Mouse (Mus musculus) myocyte (in vitro differentiated cells): ENCODE measurements at regions not wholly inside any gene's neighbourhood (a gene's known extent, or its start where the extent isn't known, plus 50 kb on each side); places are given as distances from the start of the nearest gene placed in this dataset.

Experiments used
- MAX ChIP-seq: IDR thresholded peaks from one replicate; pipeline ENCODE4 v1.6.1; 2011; ENCODE audit warnings: low read depth, mild to moderate bottlenecking, control low read depth
- POLR2AphosphoS2 ChIP-seq: IDR thresholded peaks from one replicate; pipeline ENCODE4 v1.6.1; 2011; ENCODE audit warnings: low read depth, control low read depth; ENCODE audit not compliant: insufficient read length

DNA sequence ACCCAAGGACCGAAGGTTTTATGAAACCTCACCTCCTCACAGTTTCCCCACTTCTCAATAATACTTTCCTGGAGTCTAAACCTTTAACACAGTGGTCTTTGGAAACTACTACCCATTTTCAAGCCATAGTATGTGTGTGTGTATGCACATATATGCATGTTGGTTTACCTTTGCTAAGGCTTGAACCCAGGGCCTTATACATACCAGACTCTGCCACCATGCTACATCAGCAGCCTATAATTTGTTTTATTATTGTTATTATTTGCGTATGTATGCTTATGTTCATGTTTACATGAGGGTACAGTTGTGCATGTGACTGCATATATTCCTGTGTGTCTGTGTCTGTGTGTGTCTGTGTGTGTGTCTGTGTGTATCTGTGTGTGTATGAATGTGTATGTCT is 58.2 kb upstream of the Cpsf6 start:
- TF ChIP-seq MAX (no peak), POLR2AphosphoS2 (no peak)
